Mouse (Mus musculus) heart, adult 2 months (tissue): ENCODE data around the gene Gpcpd1.

Experiments
- CTCF ChIP-seq: fragments of 200-600 bp; IDR thresholded peaks from 2 replicates; pipeline ENCODE4 v1.8.1; 2022; ENCODE audit warnings: antibody characterized with exemption, mild to moderate bottlenecking, moderate library complexity
- EP300 ChIP-seq: fragments of 200-500 bp; IDR thresholded peaks from 2 replicates; pipeline ENCODE4 v1.6.1; 2011; ENCODE audit warnings: low read depth, low read length, control low read depth; ENCODE audit not compliant: insufficient read depth
- POLR2A ChIP-seq: fragments of 200-500 bp; IDR thresholded peaks from 2 replicates; pipeline ENCODE4 v1.6.1; 2011; ENCODE audit warnings: mild to moderate bottlenecking, low read depth, low read length, control low read depth; ENCODE audit not compliant: insufficient read depth

- TF ChIP-seq POLR2A (no peak), EP300 (no peak), CTCF (no peak)
Measured at GRCm38 (mm10) chr2:132597866-132598480, 10.4 kb upstream of the Gpcpd1 start.
